Mouse (Mus musculus): Measurements from ENCODE around the gene Erich6b.

GRCm38 (mm10) chr14:75712687-75713086 is 70.6 kb downstream of the Erich6b start:
- TF ChIP-seq CTCF (IDR thresholded peaks at IDR 0.05; ENCODE audit: extremely low read depth, insufficient read length, insufficient replicate concordance, low read depth, low read length) (no peak), POLR2A (IDR thresholded peaks at IDR 0.05; ENCODE audit: low read depth, low read length) (no peak)
